Mouse (Mus musculus): ENCODE data around the gene Pycr1. TPM values are rescaled to one million over a fixed set of nuclear protein-coding genes. Genes with fewer than 3 reads are reported as not detected.
A peak's percentile ranks its signal among the peaks of the same experiment; 100 is the strongest.

Gene Pycr1
- total RNA-seq, 1 experiment from 2014 or later, result 9.9 TPM

GRCm38 (mm10) chr11:120629911-120630310 lies 13.7 kb downstream of the Pycr1 start:
- ATAC-seq (replicated peaks; ENCODE audit: low read depth, poor library complexity, severe bottlenecking), result peak; percentile 10; the same call in 1 of the 2 replicates

DNA sequence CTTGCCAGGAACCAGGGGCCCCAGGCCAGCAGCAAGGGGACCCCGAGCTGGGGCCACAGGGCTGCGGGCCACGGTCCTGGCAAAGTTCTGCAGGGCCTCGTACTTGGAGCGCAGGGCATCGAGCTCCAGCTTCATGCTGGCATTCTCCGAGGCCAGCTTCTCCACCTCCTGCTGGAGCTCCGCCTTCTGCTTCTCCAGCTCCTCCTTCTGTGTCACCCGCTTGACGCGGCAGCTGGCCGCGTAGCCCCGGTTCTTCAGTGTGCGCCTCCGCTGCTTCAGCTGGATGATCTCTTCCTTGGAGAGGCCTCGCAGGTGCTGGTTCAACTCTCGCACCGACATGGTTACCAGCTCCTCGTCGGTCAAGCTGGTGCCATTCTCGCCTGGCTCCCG lies 14.2 kb downstream of the Pycr1 start:
- peak; percentile 23 for ATAC-seq (replicated peaks; ENCODE audit: low read depth, poor library complexity, severe bottlenecking)

DNA sequence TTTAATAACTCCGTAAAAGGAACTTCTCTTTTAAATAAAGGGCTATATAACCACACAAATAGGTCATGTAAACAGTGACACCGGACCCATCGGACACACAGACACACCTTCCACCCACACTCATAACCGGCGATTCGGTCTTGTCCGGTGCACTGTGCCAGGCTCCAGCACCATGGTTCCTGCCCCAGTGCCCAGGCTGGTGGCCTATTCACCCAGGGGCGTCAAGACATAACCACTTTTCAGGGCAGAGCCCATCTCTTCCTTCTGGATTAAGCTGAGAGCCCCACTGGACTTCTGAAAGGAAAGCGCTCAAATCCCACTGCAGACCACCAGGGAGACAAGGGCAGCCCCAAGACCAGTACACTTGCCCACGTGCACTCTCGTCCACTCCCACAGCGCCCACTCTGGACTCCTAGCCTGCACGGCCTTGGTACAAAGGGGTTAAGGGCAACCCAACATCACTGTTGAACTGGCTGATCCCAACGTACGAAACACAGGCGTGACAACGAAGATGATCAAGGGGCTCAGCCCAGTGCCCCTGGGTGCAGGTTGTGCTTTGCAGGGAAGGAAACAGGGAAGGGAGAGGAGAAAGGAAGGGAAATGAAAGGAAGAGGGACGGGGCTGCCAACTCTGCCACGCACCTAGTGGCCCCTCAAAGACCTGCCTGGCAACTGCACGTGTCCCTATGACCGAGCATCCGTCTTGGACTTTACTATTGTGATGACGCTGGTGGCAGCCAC lies 14.8 kb downstream of the Pycr1 start:
- ATAC-seq (replicated peaks; ENCODE audit: low read depth, poor library complexity, severe bottlenecking), result no peak

DNA sequence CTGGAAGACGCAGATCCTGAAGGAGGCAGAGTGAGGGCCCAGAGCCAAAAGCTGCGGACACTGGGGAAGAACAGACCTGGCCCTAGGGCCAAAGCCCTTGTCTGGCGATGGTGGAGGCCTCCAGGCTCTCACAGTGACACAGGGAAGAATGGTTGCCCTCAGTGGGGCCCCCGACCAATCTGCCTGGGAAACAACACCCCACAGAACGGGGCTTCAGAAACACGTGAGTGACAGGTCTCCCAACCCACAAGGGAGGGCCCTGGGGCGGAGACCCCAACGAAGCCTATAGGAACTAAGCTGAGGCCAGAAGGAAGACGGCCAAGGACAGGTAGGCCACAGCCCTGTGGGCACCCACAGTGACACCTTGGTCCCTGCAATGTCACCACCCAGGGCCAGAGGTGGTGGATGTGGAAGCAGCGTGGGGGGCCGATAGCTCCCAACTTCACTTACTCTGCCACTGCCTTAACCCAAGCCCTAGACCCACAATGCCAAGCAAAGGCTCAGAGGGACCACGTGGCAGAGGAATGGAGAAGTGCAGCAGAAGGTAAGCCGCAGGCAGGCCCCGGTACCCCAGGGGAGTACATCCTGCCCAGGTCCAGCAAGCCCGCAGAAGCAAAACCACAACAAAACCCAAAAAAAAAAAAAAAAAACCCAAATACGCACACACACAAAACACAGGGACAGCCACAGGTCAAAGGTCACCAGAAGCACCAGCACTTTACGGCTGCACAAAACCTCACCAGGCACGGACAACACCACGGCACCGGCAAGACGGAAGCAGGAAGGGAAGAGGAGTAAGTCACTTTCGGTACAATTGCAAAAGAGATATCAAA lies 15.9 kb downstream of the Pycr1 start:
- peak; percentile 39 for ATAC-seq (replicated peaks; ENCODE audit: low read depth, poor library complexity, severe bottlenecking)

DNA sequence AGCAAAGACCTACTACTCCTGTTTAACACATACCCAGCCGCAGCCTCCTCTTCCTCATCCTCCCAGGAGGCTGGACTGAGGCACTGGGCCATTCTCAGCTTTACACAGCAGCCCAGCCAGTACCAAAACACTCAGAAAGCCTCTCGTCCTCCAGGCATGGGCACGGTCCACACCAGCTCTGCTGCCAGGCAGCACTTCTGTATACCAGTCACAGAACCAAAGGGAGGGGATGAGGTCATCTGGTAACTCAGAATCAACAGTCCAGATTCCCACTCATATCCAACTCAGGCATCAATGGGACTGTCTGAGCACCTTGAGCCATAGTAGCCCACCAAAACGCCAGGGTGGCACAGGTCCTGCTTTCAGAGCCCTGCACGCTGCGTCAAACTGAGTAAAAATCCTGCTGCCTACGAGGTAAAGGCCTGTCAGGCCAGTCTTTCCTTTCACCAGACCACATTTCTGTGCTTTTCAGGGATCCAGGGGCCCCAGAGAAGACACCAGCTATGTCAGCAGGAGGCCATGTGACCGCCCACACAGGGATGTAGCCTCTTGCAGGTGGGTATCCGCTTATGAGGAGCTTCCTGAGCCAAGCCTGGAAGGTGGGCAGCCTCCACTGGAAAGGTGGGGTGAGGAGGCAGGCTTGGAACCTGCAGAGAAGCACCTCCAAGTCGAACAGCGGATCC lies 16.6 kb downstream of the Pycr1 start:
- ATAC-seq (replicated peaks; ENCODE audit: low read depth, poor library complexity, severe bottlenecking), result no peak

DNA sequence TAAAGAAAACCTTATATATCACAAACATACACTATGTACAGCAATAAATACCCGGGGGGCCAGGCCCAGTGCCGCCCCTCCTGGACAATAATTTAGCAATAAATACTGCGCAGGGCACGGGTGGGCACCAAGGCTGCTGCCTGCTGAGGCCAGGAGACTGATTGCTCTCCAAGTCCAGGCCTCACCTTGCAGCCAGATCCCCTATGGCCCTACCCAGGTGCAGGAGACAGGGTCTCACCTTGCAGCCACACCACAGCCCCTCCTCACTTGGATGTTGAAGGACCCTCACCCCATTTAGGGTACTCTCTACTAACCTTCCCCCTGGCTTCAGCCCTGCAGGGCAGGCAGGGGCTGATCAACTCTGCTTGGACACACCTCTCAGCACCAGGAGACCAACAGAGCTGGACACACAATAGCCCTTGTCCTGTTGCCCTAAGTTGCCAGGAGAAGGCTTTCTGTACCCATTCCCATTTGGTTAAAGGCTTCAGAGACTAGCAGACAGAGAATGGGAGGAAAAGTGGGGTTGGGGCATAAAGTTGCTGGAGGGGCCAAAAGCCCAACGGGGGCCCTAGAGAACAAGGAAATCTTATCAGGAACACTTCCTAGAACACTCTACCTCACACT lies 18.3 kb downstream of the Pycr1 start, which contains the start of gene Sirt7:
Sirt7 (minus strand) TSS at position 89 of the 624 bp plus-strand sequence.
- ATAC-seq (replicated peaks; ENCODE audit: low read depth, poor library complexity, severe bottlenecking), result no peak

- ATAC-seq (replicated peaks; ENCODE audit: low read depth, poor library complexity, severe bottlenecking), result peak; percentile 50
These were observed 18.9 kb downstream of the Pycr1 start for GRCm38 (mm10) chr11:120624680-120625111.

- 0 out of 2 replicates have a peak, but pooled peaks have one; percentile 26 for ATAC-seq (replicated peaks; ENCODE audit: low read depth, poor library complexity, severe bottlenecking)
These were observed 19.4 kb downstream of the Pycr1 start for GRCm38 (mm10) chr11:120623961-120624679.

GRCm38 (mm10) chr11:120622805-120623204 lies 20.8 kb downstream of the Pycr1 start:
- no peak for ATAC-seq (replicated peaks; ENCODE audit: low read depth, poor library complexity, severe bottlenecking)

DNA sequence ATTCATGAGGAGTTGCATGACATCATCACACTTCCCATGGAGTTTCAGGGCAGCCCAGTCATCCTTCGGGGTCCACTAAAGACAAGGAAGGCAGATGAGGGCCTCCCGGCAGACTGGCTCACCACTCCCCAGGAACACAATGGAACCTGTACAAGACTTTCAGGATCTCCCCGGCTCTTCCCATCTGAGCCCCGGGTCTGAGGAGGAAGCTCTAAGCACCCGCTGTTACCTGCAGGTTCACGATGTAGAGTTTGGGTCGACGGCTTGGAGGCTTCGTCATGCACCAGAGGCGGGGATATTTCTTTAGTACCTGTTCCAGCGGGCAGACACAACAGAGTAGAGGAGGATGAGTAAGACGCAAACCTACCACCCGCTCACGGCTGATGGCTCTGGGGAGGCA lies 23.4 kb downstream of the Pycr1 start:
- no peak for ATAC-seq (replicated peaks; ENCODE audit: low read depth, poor library complexity, severe bottlenecking)

- ATAC-seq (replicated peaks; ENCODE audit: low read depth, poor library complexity, severe bottlenecking), result no peak
These were observed 24.7 kb downstream of the Pycr1 start for GRCm38 (mm10) chr11:120618619-120619535.

DNA sequence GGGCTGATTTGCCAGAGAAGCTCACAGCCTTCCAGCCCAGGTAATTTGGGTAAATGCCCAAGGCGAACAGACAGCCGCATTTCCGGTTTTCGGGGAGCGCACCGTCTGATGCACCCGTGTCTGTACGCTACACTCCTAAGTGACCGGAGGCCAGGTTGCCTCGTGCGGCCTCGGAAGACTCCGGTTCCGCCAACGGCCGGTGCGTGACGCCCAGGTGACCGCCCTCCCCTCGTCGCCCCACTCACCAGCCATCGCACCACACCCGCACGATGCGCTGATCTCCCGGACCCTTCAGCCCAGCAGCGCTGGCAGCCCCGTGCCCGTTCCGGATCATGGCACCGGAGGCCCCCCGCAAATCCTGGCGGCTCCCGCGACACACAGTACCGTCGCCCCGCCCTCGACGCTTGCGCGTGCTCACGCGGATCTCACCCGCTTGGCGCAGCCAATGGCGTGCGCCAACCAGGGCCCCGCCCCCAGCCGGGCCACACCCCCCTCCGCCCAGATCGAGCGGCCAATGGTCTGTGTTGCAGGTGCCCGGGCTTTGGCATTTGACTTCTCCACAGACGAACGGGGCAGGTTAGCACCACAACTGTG lies 26.0 kb downstream of the Pycr1 start, which contains the start of gene Pcyt2:
Pcyt2 (minus strand) TSS at position 418 of the 594 bp plus-strand sequence.
- ATAC-seq (replicated peaks; ENCODE audit: low read depth, poor library complexity, severe bottlenecking), result peak; percentile 87

- no peak for ATAC-seq (replicated peaks; ENCODE audit: low read depth, poor library complexity, severe bottlenecking)
These were observed 26.8 kb downstream of the Pycr1 start for GRCm38 (mm10) chr11:120616617-120617294.

GRCm38 (mm10) chr11:120615606-120616203 lies 27.9 kb downstream of the Pycr1 start:
- no peak for ATAC-seq (replicated peaks; ENCODE audit: low read depth, poor library complexity, severe bottlenecking)

DNA sequence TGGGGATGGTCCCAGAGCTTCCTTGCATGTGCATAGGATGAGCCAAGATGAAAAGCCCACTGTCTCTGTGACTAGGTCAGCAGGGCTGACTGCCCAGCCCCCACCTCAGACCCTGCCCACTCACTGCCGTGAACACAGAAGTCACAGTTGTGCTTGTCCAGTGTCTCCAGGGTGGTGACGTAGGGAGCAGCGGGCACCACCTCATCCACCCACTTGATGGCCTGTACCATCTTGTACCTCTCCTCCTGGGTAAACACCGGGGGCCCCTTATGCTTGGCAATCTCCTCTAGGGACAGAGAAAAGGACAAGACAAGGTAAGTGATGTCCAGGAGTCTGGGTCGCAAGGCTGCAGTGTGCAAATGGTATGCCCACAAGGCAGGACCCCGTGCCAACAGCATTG lies 28.4 kb downstream of the Pycr1 start:
- no peak for ATAC-seq (replicated peaks; ENCODE audit: low read depth, poor library complexity, severe bottlenecking)

DNA sequence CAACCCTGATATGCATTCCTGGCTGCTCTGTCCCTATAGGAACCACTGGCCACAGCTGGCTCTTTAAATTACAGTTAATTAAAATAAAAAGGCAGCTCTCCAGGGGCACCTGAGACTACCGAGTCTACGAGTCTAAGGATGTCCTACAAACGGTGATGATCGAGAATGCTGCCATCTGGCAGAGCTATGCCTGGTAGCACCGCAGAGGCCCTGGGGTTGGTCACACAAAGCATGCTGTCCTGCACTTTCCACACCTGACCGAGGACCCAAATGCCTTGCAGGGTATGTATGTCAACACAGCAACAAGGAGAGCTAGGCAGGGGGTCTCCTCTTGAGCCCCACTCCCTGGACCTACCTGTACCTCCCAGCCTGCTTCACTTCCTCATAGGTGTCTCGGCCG lies 29.6 kb downstream of the Pycr1 start:
- ATAC-seq (replicated peaks; ENCODE audit: low read depth, poor library complexity, severe bottlenecking), result no peak

- ATAC-seq (replicated peaks; ENCODE audit: low read depth, poor library complexity, severe bottlenecking), result no peak
These were observed 30.0 kb downstream of the Pycr1 start for GRCm38 (mm10) chr11:120613481-120613972.

Data from common myeloid progenitor, adult 5-6 weeks (primary cell).